Mouse (Mus musculus) MEL (cell line): Measurements from ENCODE around the gene Exoc3l. TPM values are rescaled to one million over a fixed set of nuclear protein-coding genes. Genes with fewer than 3 reads are reported as not detected.

Source experiments
- DNase-seq: peaks from one replicate; pipeline ENCODE4 v3.0.0; 2011; ENCODE audit warnings: low read depth, low spot score
- H3K27ac ChIP-seq: 2 replicates; pipeline ENCODE4 v1.5.1; 2012; ENCODE audit warnings: low read depth, mild to moderate bottlenecking, control low read depth, low read length, moderate library complexity; ENCODE audit not compliant: control insufficient read depth
- H3K27me3 ChIP-seq, 2 experiments: fragments of 150-350 bp in 1 of 2; sonication (generic) in 1 of 2; 2 replicates each; pipeline ENCODE4 v1.6.1; 2012; ENCODE audit warnings: low read length in 2 of 2, mild to moderate bottlenecking in 2 of 2, improper control_type of control experiment in 1 of 2, moderate library complexity in 1 of 2; ENCODE audit not compliant: insufficient read depth in 2 of 2, control insufficient read depth in 1 of 2
- H3K36me3 ChIP-seq, 2 experiments: 2 replicates each; pipeline ENCODE4 v1.6.1; 2012 to 2014; ENCODE audit warnings: low read length in 2 of 2, improper control_type of control experiment in 1 of 2, inconsistent platforms in 1 of 2, mild to moderate bottlenecking in 1 of 2; ENCODE audit not compliant: insufficient read depth in 2 of 2, control insufficient read depth in 1 of 2
- H3K4me1 ChIP-seq, 2 experiments: fragments of 150-350 bp in 1 of 2; sonication (generic) in 1 of 2; 2 replicates each; pipeline ENCODE4 v1.6.1; 2012; ENCODE audit warnings: low read length in 2 of 2, improper control_type of control experiment in 1 of 2, mild to moderate bottlenecking in 1 of 2; ENCODE audit not compliant: insufficient read depth in 2 of 2, control insufficient read depth in 1 of 2
- H3K4me3 ChIP-seq, 2 experiments: fragments of 150-350 bp in 1 of 2; sonication (generic) in 1 of 2; 2 replicates each; pipeline ENCODE4 v1.5.1; 2012; ENCODE audit warnings: low read depth in 2 of 2, low read length in 2 of 2, mild to moderate bottlenecking in 2 of 2, moderate library complexity in 2 of 2, control low read depth in 1 of 2, improper control_type of control experiment in 1 of 2; ENCODE audit not compliant: control insufficient read depth in 1 of 2, insufficient read depth in 1 of 2
- H3K79me2 ChIP-seq: 2 replicates; pipeline ENCODE4 v1.6.1; 2012; ENCODE audit warnings: mild to moderate bottlenecking, low read length, moderate library complexity; ENCODE audit not compliant: control insufficient read depth, poor library complexity, insufficient read depth
- H3K9ac ChIP-seq: 2 replicates; pipeline ENCODE4 v1.6.1; 2012; ENCODE audit warnings: low read depth, mild to moderate bottlenecking, control low read depth, low read length, moderate library complexity; ENCODE audit not compliant: control insufficient read depth, poor library complexity, severe bottlenecking
- H3K9me3 ChIP-seq: fragments of 150-350 bp; sonication (generic); replicated peaks from 2 replicates; pipeline ENCODE4 v1.6.1; 2012; ENCODE audit warnings: mild to moderate bottlenecking, low read length, improper control_type of control experiment, moderate library complexity; ENCODE audit not compliant: insufficient read depth
- BHLHE40 ChIP-seq: IDR thresholded peaks from 2 replicates; pipeline ENCODE4 v1.6.1; 2012; ENCODE audit warnings: low read depth, mild to moderate bottlenecking, inconsistent platforms, low read length, improper control_type of control experiment, borderline replicate concordance
- CTCF ChIP-seq, 3 experiments: IDR thresholded peaks in 2 of 3; conservative IDR thresholded peaks in 1 of 3; 2 replicates each; pipeline ENCODE4 v1.5.1; 2011 to 2012; ENCODE audit warnings: low read length in 3 of 3, low read depth in 2 of 3, mild to moderate bottlenecking in 2 of 3, improper control_type of control experiment in 1 of 3, inconsistent platforms in 1 of 3, mixed read lengths in 1 of 3, moderate library complexity in 1 of 3; ENCODE audit not compliant: control insufficient read depth in 1 of 3, insufficient read depth in 1 of 3, poor library complexity in 1 of 3, severe bottlenecking in 1 of 3
- E2F4 ChIP-seq: IDR thresholded peaks from 2 replicates; pipeline ENCODE4 v1.6.1; 2011; ENCODE audit warnings: low read depth, low read length, improper control_type of control experiment, borderline replicate concordance
- EP300 ChIP-seq, 2 experiments: IDR thresholded peaks; 2 replicates each; pipeline ENCODE4 v1.6.1; 2011; ENCODE audit warnings: improper control_type of control experiment in 2 of 2, low read length in 2 of 2, low read depth in 1 of 2, mild to moderate bottlenecking in 1 of 2
- ETS1 ChIP-seq: IDR thresholded peaks from 2 replicates; pipeline ENCODE4 v1.6.1; 2012; ENCODE audit warnings: low read depth, mild to moderate bottlenecking, inconsistent platforms, low read length, improper control_type of control experiment, moderate library complexity
- GATA1 ChIP-seq: IDR thresholded peaks from 2 replicates; pipeline ENCODE4 v1.6.1; 2011; ENCODE audit warnings: low read depth, low read length, improper control_type of control experiment
- HCFC1 ChIP-seq: IDR thresholded peaks from 2 replicates; pipeline ENCODE4 v1.6.1; 2012; ENCODE audit warnings: low read depth, mild to moderate bottlenecking, inconsistent platforms, low read length, improper control_type of control experiment, moderate library complexity
- MXI1 ChIP-seq: IDR thresholded peaks from 2 replicates; pipeline ENCODE4 v1.6.1; 2011; ENCODE audit warnings: mild to moderate bottlenecking, low read depth, low read length, improper control_type of control experiment
- NRF1 ChIP-seq: IDR thresholded peaks from 2 replicates; pipeline ENCODE4 v1.6.1; 2014; ENCODE audit warnings: low read depth, mild to moderate bottlenecking, inconsistent platforms, low read length, improper control_type of control experiment, moderate library complexity; ENCODE audit not compliant: poor library complexity, insufficient read depth, severe bottlenecking
- RCOR1 ChIP-seq: IDR thresholded peaks from 2 replicates; pipeline ENCODE4 v1.6.1; 2012; ENCODE audit warnings: low read depth, mild to moderate bottlenecking, inconsistent platforms, low read length, improper control_type of control experiment
- SIN3A ChIP-seq: IDR thresholded peaks from 2 replicates; pipeline ENCODE4 v1.6.1; 2012; ENCODE audit warnings: low read length, improper control_type of control experiment, inconsistent platforms
- SMC3 ChIP-seq: IDR thresholded peaks from 2 replicates; pipeline ENCODE4 v1.6.1; 2011; ENCODE audit warnings: low read depth, low read length, improper control_type of control experiment
- TAL1 ChIP-seq: IDR thresholded peaks from 2 replicates; pipeline ENCODE4 v1.6.1; 2012; ENCODE audit warnings: mild to moderate bottlenecking, inconsistent platforms, low read length, moderate library complexity, mixed read lengths
- TCF12 ChIP-seq: IDR thresholded peaks from 2 replicates; pipeline ENCODE4 v1.6.1; 2014; ENCODE audit warnings: low read depth, mild to moderate bottlenecking, inconsistent platforms, low read length, improper control_type of control experiment, moderate library complexity
- USF2 ChIP-seq, 2 experiments: IDR thresholded peaks; 2 replicates each; pipeline ENCODE4 v1.6.1; 2011 to 2012; ENCODE audit warnings: improper control_type of control experiment in 2 of 2, low read length in 2 of 2, borderline replicate concordance in 1 of 2, inconsistent platforms in 1 of 2, low read depth in 1 of 2, mild to moderate bottlenecking in 1 of 2; ENCODE audit not compliant: insufficient read depth in 1 of 2
- ZKSCAN1 ChIP-seq: IDR thresholded peaks from 2 replicates; pipeline ENCODE4 v1.6.1; 2012; ENCODE audit warnings: low read depth, mild to moderate bottlenecking, inconsistent platforms, low read length, improper control_type of control experiment, moderate library complexity
- ZMIZ1 ChIP-seq: IDR thresholded peaks from 2 replicates; pipeline ENCODE4 v1.6.1; 2012; ENCODE audit warnings: low read depth, mild to moderate bottlenecking, inconsistent platforms, low read length, improper control_type of control experiment, moderate library complexity
- polyA plus RNA-seq, 2 experiments: library from polyadenylated mRNA; stranded (reverse) in 1 of 2; unstranded in 1 of 2; fragments of >175 nt in 1 of 2; fragments of >200 nt in 1 of 2; gene quantifications; 2 replicates each; pipeline versions ENCODE4 v1.2.1 to v1.2.4; 2012; ENCODE audit warnings: low replicate concordance in 2 of 2, low read depth in 1 of 2; ENCODE audit not compliant: insufficient read length in 2 of 2, insufficient read depth in 1 of 2, missing spikeins in 1 of 2
- total RNA-seq: library from RNA; depleted of rRNA; stranded (reverse); fragments of 300-350 nt; gene quantifications from 2 replicates; pipeline ENCODE4 v1.2.3, GENCODE M21; 2012

Exoc3l gene
- total and polyA plus RNA-seq, 3 experiments = 0.69 to 2.0 TPM; not detected in 1

DNA sequence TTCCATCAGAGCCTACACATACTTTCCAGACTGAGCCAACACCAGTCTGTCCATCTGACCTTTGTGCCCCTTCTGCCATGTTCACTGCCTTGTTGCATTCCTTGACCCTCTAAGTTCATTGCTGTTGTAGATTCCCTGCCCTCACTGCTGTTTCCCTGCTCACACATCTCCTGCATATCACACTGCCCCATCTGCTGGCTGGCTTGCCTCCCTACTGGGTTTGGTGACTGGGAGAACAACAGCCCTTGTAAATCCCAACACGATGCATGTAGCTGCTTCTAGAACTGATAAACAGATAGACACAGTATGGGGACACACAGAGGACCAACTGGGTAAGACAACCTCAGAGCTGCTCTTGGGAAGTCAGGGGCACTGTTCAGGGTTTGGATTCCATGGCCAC lies 15.8 kb upstream of the Exoc3l start:
- H3K4me3 ChIP-seq = no peak overlapping the region
- no peaks in the 10 kb centered on the region for H3K9me3 ChIP-seq
- peaks cover 22 to 28% of the 10 kb centered on the region in 2 experiments for H3K4me1 ChIP-seq
- peaks cover 0 to 24% of the 10 kb centered on the region in 2 experiments; a peak in 2 of 4 replicates for H3K36me3 ChIP-seq
- H3K27ac ChIP-seq = peak overlapping the region; percentile 4; the same call in 1 of the 2 replicates
- no peak overlapping the region for H3K9ac ChIP-seq
- DNase-seq = peak; percentile 71
- no peaks in the 10 kb centered on the region for H3K79me2 ChIP-seq
- no peaks in the 10 kb centered on the region for H3K27me3 ChIP-seq
- TF ChIP-seq HCFC1 (no peak), SIN3A (peak; percentile 45; the same call in 1 of the 2 replicates), TCF12 (peak; percentile 61; the same call in 1 of the 2 replicates), USF2 (IDR thresholded peaks at IDR 0.05; ENCODE audit: borderline replicate concordance in 1 of 2, insufficient read depth in 1 of 2, low read depth in 1 of 2, low read length in 2 of 2) (no peak), GATA1 (peak; percentile 5; the same call in 1 of the 2 replicates), MXI1 (peak; percentile 38; the same call in 1 of the 2 replicates), CTCF (IDR thresholded peaks at IDR 0.05 in 2 of 3, conservative IDR thresholded peaks at IDR 0.05 in 1 of 3; ENCODE audit: control insufficient read depth in 1 of 3, insufficient read depth in 1 of 3, low read depth in 2 of 3, low read length in 3 of 3, poor library complexity in 1 of 3, severe bottlenecking in 1 of 3) (peak in 2 of 3 experiments; percentile 17 to 39; a peak in 2 of 6 replicates), EP300 (IDR thresholded peaks at IDR 0.05; ENCODE audit: low read depth in 1 of 2, low read length in 2 of 2) (peak; percentile 14 to 49; a peak in 2 of 4 replicates), ETS1 (peak; percentile 38; the same call in 1 of the 2 replicates), BHLHE40 (no peak), ZMIZ1 (no peak; the same call in 1 of the 2 replicates), TAL1 (peak; percentile 72), SMC3 (peak; percentile 6), NRF1 (no peak)
- TF ChIP-seq, all 39 proteins: peak for 9

DNA sequence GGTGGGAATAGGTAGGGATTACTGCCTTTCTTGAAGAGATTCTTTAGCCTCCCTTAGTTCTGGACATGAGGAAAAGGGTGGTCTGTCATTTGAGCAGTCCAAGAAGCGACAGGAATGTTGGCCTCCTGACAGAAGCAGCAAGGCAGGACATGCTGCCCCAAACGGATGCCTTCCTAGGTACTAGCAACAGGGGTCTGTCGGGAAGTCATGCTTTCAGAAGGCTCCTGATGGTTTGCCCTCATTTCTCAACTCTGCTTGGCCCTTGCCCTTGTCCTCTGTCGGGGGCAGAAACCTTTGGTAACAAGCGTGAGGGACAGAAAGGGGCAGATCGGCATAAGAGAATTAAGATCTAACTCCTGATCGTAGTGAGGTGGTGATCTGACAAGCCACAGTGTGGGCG lies 14.2 kb upstream of the Exoc3l start:
- no peak for DNase-seq
- Histone ChIP-seq H3K4me3 (no peak overlapping the region), H3K9ac (no peak overlapping the region), H3K27me3 (no peaks in the 10 kb centered on the region), H3K9me3 (no peaks in the 10 kb centered on the region), H3K4me1 (peaks cover 22 to 28% of the 10 kb centered on the region in 2 experiments), H3K36me3 (peaks cover 0 to 24% of the 10 kb centered on the region in 2 experiments; a peak in 2 of 4 replicates), H3K79me2 (no peaks in the 10 kb centered on the region), H3K27ac (no peak overlapping the region)
- no peak for TF ChIP-seq SIN3A
- TF ChIP-seq ZKSCAN1 = no peak
- TF ChIP-seq RCOR1 = no peak
- TF ChIP-seq USF2 (IDR thresholded peaks at IDR 0.05; ENCODE audit: borderline replicate concordance in 1 of 2, insufficient read depth in 1 of 2, low read depth in 1 of 2, low read length in 2 of 2) = no peak
- TF ChIP-seq E2F4 = no peak
